Mouse (Mus musculus): ENCODE measurements at regions not wholly inside any gene's neighbourhood (a gene's known extent, or its start where the extent isn't known, plus 50 kb on each side); places are given as distances from the start of the nearest gene placed in this dataset.

- Histone ChIP-seq H3K36me3 (no peaks in the 10 kb centered on the region), H3K27ac (peak overlapping the region; percentile 89), H3K4me3 (replicated peaks) (no peak overlapping the region), H3K9ac (0 out of 2 replicates have a peak overlapping the region, but pooled peaks have one; percentile 11), H3K27me3 (no peaks in the 10 kb centered on the region), H3K9me3 (replicated peaks) (no peaks in the 10 kb centered on the region), H3K4me1 (peaks cover 70% of the 10 kb centered on the region), H3K4me2 (no peak overlapping the region)
- ATAC-seq (replicated peaks; ENCODE audit: low FRiP score), result no peak
- WGBS, result 85% methylated on average over 3 of the region's 3 CpGs
Measured at GRCm38 (mm10) chr12:79969346-79970226, 143.2 kb downstream of the Zfp36l1 start.

GRCm38 (mm10) chr12:79968676-79969075, 144.1 kb downstream of the Zfp36l1 start:
- Histone ChIP-seq H3K27me3 (no peaks in the 10 kb centered on the region), H3K9ac (no peak overlapping the region), H3K27ac (no peak overlapping the region), H3K4me2 (no peak overlapping the region), H3K4me3 (replicated peaks) (no peak overlapping the region), H3K36me3 (no peaks in the 10 kb centered on the region), H3K4me1 (peaks cover 67% of the 10 kb centered on the region), H3K9me3 (replicated peaks) (no peaks in the 10 kb centered on the region)
- no peak for ATAC-seq (replicated peaks; ENCODE audit: low FRiP score)
- 77% methylated on average over 3 of the region's 3 CpGs for WGBS

- no peaks in the 10 kb centered on the region for H3K27me3 ChIP-seq
- no peak overlapping the region for H3K4me2 ChIP-seq
- H3K27ac ChIP-seq, result peak overlapping the region; percentile 42
- peaks cover 76% of the 10 kb centered on the region for H3K4me1 ChIP-seq
- H3K9me3 ChIP-seq (replicated peaks), result no peaks in the 10 kb centered on the region
- no peak overlapping the region for H3K9ac ChIP-seq
- WGBS, result 69% methylated on average over 11 of the region's 11 CpGs
- H3K36me3 ChIP-seq, result no peaks in the 10 kb centered on the region
- no peak overlapping the region for H3K4me3 ChIP-seq (replicated peaks)
- no peak for ATAC-seq (replicated peaks; ENCODE audit: low FRiP score)
Measured at GRCm38 (mm10) chr12:79967491-79968255, 145.1 kb downstream of the Zfp36l1 start.

- Histone ChIP-seq H3K4me1 (peaks cover 79% of the 10 kb centered on the region), H3K36me3 (no peaks in the 10 kb centered on the region), H3K4me3 (replicated peaks) (no peak overlapping the region), H3K9me3 (replicated peaks) (no peaks in the 10 kb centered on the region), H3K27me3 (no peaks in the 10 kb centered on the region), H3K4me2 (no peak overlapping the region), H3K27ac (peak overlapping the region; percentile 91), H3K9ac (no peak overlapping the region)
- WGBS, result 60% methylated on average over 12 of the region's 12 CpGs
- no peak for ATAC-seq (replicated peaks; ENCODE audit: low FRiP score)
Measured at GRCm38 (mm10) chr12:79966621-79967490, 146.0 kb downstream of the Zfp36l1 start.

DNA sequence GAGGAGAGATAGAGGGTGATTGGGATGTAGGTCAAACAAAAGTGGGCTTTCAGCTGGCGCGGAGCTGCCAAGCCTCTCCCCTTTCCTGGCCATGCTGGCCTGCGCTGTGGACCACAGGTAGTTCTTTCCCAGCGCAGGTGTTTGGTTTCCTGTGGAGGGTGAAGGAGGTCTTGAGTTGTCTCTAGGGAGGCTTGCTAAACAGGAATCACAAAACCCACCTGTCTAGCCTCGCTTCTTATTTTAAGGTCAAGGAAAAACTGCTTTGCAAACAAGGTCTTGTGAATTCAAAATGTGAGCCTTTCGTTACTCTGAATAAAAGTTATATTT, 146.6 kb downstream of the Zfp36l1 start:
- 41% methylated on average over 6 of the region's 6 CpGs for WGBS
- Histone ChIP-seq H3K36me3 (no peaks in the 10 kb centered on the region), H3K4me2 (peak overlapping the region; percentile 74), H3K4me1 (peaks cover 74% of the 10 kb centered on the region), H3K27ac (peak overlapping the region; percentile 91), H3K9me3 (replicated peaks) (no peaks in the 10 kb centered on the region), H3K4me3 (replicated peaks) (no peak overlapping the region), H3K27me3 (no peaks in the 10 kb centered on the region), H3K9ac (peak overlapping the region; percentile 55)
- ATAC-seq (replicated peaks; ENCODE audit: low FRiP score), result no peak

GRCm38 (mm10) chr12:79965471-79966288, 147.1 kb downstream of the Zfp36l1 start:
- H3K27me3 ChIP-seq, result no peaks in the 10 kb centered on the region
- H3K9me3 ChIP-seq (replicated peaks), result no peaks in the 10 kb centered on the region
- H3K9ac ChIP-seq, result peak overlapping the region; percentile 55
- peak overlapping the region; percentile 91 for H3K27ac ChIP-seq
- no peaks in the 10 kb centered on the region for H3K36me3 ChIP-seq
- ATAC-seq (replicated peaks; ENCODE audit: low FRiP score), result peak; percentile 44
- peaks cover 74% of the 10 kb centered on the region for H3K4me1 ChIP-seq
- peak overlapping the region; percentile 41 for H3K4me3 ChIP-seq (replicated peaks)
- H3K4me2 ChIP-seq, result peak overlapping the region; percentile 74
- WGBS, result 4% methylated on average over 46 of the region's 46 CpGs

DNA sequence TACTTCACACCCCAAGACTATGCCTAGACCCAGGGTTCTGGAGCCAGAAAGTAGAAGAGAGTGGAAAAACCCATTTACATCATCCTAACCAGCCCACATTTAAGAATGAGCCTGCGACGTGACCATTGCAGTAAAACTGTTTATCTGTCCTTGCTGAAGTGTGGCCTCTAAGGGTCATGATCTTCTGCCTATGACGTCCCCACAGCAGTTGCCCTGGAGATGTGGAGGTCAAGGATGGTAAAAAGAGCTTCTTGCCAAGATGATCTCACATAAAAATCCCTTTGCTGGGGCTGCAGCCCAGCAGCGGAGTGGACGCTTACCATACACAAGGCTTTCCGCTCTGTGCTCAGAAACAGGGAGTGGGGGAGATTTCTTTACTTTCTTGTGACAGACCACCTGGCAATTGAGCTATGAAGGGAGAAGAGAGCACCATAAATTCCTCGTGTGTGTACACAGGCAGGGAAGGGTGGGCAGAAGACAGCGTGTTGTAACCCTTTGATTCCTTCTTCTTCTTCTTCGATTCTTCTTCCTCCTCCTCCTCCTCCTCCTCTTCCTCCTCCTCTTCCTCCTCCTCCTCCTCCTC, 149.3 kb downstream of the Zfp36l1 start:
- Histone ChIP-seq H3K9ac (no peak overlapping the region), H3K4me2 (no peak overlapping the region), H3K36me3 (no peaks in the 10 kb centered on the region), H3K9me3 (replicated peaks) (no peaks in the 10 kb centered on the region), H3K27me3 (no peaks in the 10 kb centered on the region), H3K4me1 (peaks cover 71% of the 10 kb centered on the region), H3K27ac (peak overlapping the region; percentile 68), H3K4me3 (replicated peaks) (no peak overlapping the region)
- WGBS, result 27% methylated on average over 9 of the region's 9 CpGs
- ATAC-seq (replicated peaks; ENCODE audit: low FRiP score), result 0 out of 2 replicates have a peak, but pooled peaks have one; percentile 22

- Histone ChIP-seq H3K9ac (no peak overlapping the region), H3K4me3 (replicated peaks) (no peak overlapping the region), H3K9me3 (replicated peaks) (no peaks in the 10 kb centered on the region), H3K27ac (peak overlapping the region; percentile 68), H3K27me3 (no peaks in the 10 kb centered on the region), H3K4me1 (peaks cover 76% of the 10 kb centered on the region), H3K36me3 (no peaks in the 10 kb centered on the region), H3K4me2 (no peak overlapping the region)
- no peak for ATAC-seq (replicated peaks; ENCODE audit: low FRiP score)
- WGBS, result 95% methylated on average over 11 of the region's 11 CpGs
Measured at GRCm38 (mm10) chr12:79962649-79963236, 150.1 kb downstream of the Zfp36l1 start.

GRCm38 (mm10) chr12:79961881-79962280, 150.9 kb downstream of the Zfp36l1 start:
- Histone ChIP-seq H3K4me2 (no peak overlapping the region), H3K9me3 (replicated peaks) (no peaks in the 10 kb centered on the region), H3K36me3 (no peaks in the 10 kb centered on the region), H3K27ac (no peak overlapping the region), H3K4me3 (replicated peaks) (no peak overlapping the region), H3K9ac (no peak overlapping the region), H3K27me3 (no peaks in the 10 kb centered on the region), H3K4me1 (peaks cover 70% of the 10 kb centered on the region)
- 83% methylated on average over 4 of the region's 4 CpGs for WGBS
- ATAC-seq (replicated peaks; ENCODE audit: low FRiP score), result no peak

DNA sequence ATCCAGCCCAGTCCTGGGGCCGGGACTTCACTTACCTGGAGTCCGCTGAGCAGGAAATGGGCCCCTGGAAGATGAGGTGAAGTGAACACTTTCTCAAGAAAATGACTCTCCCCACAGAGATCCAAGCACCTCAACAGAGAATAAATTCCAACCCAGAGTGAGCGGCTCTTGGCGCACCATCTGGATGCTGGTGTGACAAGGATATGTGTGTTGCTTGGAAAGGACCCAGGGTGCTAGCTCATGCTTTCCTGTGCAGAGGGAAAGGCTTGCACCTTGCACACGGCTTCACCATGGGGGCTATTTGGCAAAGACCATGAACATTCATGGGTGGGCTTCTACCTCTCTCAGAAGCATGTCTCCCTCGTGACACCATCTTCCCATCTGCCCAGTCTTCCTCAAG, 151.7 kb downstream of the Zfp36l1 start:
- no peaks in the 10 kb centered on the region for H3K36me3 ChIP-seq
- no peaks in the 10 kb centered on the region for H3K27me3 ChIP-seq
- H3K9ac ChIP-seq, result no peak overlapping the region
- H3K27ac ChIP-seq, result no peak overlapping the region
- 86% methylated on average over 6 of the region's 6 CpGs for WGBS
- H3K9me3 ChIP-seq (replicated peaks), result no peaks in the 10 kb centered on the region
- ATAC-seq (replicated peaks; ENCODE audit: low FRiP score), result no peak
- peaks cover 62% of the 10 kb centered on the region for H3K4me1 ChIP-seq
- no peak overlapping the region for H3K4me2 ChIP-seq
- no peak overlapping the region for H3K4me3 ChIP-seq (replicated peaks)
